Mouse (Mus musculus): Measurements from ENCODE around the gene Fgf14. TPM values are rescaled to one million over a fixed set of nuclear protein-coding genes. Genes with fewer than 3 reads are reported as not detected.

The Fgf14 gene
- total and polyA plus RNA-seq, 2 experiments from 2014 or later = 35.2 to 49.1 TPM

DNA sequence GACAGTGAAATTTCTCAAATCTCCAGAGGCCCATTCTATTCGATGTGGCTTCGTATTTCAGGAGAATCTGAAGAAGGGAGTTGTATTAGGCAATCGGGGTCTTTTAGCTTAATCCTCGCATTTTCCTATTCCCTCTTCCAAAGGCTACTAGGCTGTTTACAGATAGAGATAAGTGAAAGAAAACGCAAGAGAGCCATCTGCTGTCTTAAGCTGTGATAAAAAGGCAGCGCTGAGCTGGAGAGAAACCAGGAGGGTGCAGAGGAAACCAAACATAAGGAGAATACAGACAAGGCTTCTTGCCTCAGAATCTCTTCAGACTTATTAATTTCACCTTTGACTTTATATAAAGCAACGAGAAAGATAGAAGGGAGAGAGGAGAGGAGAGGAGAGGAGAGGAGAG lies 481.1 kb downstream of the Fgf14 start:
- Histone ChIP-seq H3K4me3 (ENCODE audit: low read depth, low read length) (peak overlapping the region; percentile 6; the same call in 1 of the 2 replicates), H3K36me3 (ENCODE audit: insufficient read depth, low read length) (no peaks in the 10 kb centered on the region), H3K27me3 (ENCODE audit: insufficient read depth, low read length) (no peaks in the 10 kb centered on the region), H3K9ac (replicated peaks; ENCODE audit: low read length, poor library complexity, severe bottlenecking) (no peak overlapping the region), H3K27ac (ENCODE audit: low read depth, low read length) (no peak overlapping the region), H3K9me3 (ENCODE audit: low read length) (no peaks in the 10 kb centered on the region), H3K4me1 (ENCODE audit: insufficient read depth, low read length) (0 out of 2 replicates have a peak, but pooled peaks cover 3% of the 10 kb centered on the region), H3K4me2 (ENCODE audit: low read depth, low read length, poor library complexity, severe bottlenecking) (peak overlapping the region; percentile 23)
- ATAC-seq (ENCODE audit: low FRiP score) (no peak), DNase-seq (ENCODE audit: low spot score) (peak; percentile 83)
- WGBS = 6% methylated on average over 7 of the region's 7 CpGs
- TF ChIP-seq CTCF (IDR thresholded peaks at IDR 0.05) = peak; percentile 74

DNA sequence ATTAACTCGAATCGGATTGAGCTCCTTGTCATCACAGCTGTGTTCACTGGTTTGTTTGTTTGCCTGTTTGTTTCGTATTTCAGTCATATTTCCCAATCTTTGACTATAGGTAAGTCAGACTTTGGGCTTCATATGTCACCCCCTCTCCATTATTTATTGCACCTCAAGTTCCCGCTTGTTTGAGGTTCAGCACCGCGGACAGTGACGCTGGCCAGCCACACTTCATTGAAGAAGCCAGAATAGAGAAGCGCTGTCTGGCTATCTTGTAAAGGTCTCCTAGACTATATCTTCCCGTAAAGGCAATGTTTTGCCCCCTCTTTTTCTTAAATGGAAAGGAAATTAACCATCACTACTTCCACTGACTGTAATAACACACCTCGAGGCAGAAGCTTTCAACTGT lies 481.6 kb downstream of the Fgf14 start:
- Histone ChIP-seq H3K4me1 (ENCODE audit: insufficient read depth, low read length) (0 out of 2 replicates have a peak, but pooled peaks cover 3% of the 10 kb centered on the region), H3K9me3 (ENCODE audit: low read length) (no peaks in the 10 kb centered on the region), H3K9ac (replicated peaks; ENCODE audit: low read length, poor library complexity, severe bottlenecking) (no peak overlapping the region), H3K27ac (ENCODE audit: low read depth, low read length) (no peak overlapping the region), H3K4me3 (ENCODE audit: low read depth, low read length) (peak overlapping the region; percentile 6; the same call in 1 of the 2 replicates), H3K36me3 (ENCODE audit: insufficient read depth, low read length) (no peaks in the 10 kb centered on the region), H3K4me2 (ENCODE audit: low read depth, low read length, poor library complexity, severe bottlenecking) (peak overlapping the region; percentile 23), H3K27me3 (ENCODE audit: insufficient read depth, low read length) (no peaks in the 10 kb centered on the region)
- WGBS = 33% methylated on average over 10 of the region's 10 CpGs
- no peak for TF ChIP-seq CTCF (IDR thresholded peaks at IDR 0.05)
- no peak for ATAC-seq (ENCODE audit: low FRiP score)
- no peak for DNase-seq (ENCODE audit: low spot score)

DNA sequence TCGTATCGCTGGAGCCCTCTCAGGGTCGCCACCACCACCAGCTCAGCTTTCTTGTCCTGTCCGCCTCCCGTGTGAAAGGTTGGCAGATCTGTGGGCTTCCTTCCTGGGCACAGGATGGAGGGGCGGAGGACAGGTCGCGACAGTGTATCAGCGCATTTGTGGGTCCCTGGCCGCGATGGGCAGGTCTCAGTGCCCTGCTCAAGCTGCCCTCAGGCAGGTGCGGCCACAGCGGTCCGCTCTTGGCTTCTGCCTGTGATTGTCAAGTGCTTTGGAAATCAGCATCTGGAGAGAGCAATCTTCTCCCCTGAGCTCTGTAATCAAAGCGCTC lies 484.1 kb downstream of the Fgf14 start:
- H3K27ac ChIP-seq (ENCODE audit: low read depth, low read length) = peak overlapping the region; percentile 84
- H3K27me3 ChIP-seq (ENCODE audit: insufficient read depth, low read length) = no peaks in the 10 kb centered on the region
- H3K4me2 ChIP-seq (ENCODE audit: low read depth, low read length, poor library complexity, severe bottlenecking) = peak overlapping the region; percentile 84
- no peaks in the 10 kb centered on the region for H3K9me3 ChIP-seq (ENCODE audit: low read length)
- ATAC-seq (ENCODE audit: low FRiP score) (peak; percentile 63), DNase-seq (ENCODE audit: low spot score) (peak; percentile 35)
- H3K9ac ChIP-seq (replicated peaks; ENCODE audit: low read length, poor library complexity, severe bottlenecking) = peak overlapping the region; percentile 73
- H3K4me3 ChIP-seq (ENCODE audit: low read depth, low read length) = peak overlapping the region; percentile 62
- no peaks in the 10 kb centered on the region for H3K36me3 ChIP-seq (ENCODE audit: insufficient read depth, low read length)
- WGBS = under 1% methylated on average over 14 of the region's 15 CpGs
- TF ChIP-seq CTCF (IDR thresholded peaks at IDR 0.05) = no peak
- H3K4me1 ChIP-seq (ENCODE audit: insufficient read depth, low read length) = 0 out of 2 replicates have a peak, but pooled peaks cover 3% of the 10 kb centered on the region

DNA sequence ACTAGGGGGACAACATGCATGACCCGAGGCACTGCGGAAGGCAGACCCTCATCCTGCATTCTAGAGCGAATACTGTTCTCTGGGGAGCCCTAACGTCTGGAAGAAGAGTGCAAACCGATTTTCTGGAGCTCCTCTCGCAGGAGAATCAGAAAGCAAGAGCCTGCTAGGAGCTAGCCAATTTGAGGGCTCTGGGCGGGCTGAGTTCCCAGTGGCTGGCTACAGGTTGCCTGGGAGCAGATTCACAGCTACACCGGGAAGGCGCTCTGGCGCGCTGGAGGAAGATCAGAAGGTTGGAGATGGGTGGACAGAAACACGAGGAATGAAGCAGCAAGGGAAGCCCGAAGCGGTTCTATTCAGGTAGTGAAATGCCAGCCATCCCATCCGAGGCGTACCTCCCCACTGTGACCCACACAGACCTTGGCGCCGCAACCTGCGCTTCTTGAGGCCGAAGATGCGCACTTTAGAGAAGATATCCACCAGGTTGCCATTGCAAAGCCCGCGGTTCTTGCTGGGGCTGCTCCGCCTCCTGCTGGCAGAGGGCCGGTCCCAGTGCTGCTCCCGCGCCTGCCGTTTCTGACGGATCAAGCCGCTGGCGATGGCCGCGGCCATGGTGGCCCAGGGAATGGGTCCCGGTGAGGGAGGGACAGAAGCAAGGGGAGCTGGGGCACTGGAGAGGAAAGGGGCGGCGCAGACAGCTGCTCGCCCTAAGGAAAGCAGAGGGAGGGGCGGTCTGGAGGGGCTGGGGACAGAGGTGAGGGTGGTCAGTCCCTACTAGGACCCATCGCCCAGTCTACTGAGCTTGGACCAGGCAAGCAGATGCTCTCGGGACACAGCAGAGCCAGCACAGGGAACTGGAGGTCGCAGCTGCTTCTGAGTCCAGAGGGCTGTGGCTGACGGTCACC lies 484.8 kb downstream of the Fgf14 start:
- peak overlapping the region; percentile 84 for H3K27ac ChIP-seq (ENCODE audit: low read depth, low read length)
- peak overlapping the region; percentile 73 for H3K9ac ChIP-seq (replicated peaks; ENCODE audit: low read length, poor library complexity, severe bottlenecking)
- TF ChIP-seq CTCF (IDR thresholded peaks at IDR 0.05) = peak; percentile 76
- H3K27me3 ChIP-seq (ENCODE audit: insufficient read depth, low read length) = no peaks in the 10 kb centered on the region
- DNase-seq (ENCODE audit: low spot score) (peak; percentile 74), ATAC-seq (ENCODE audit: low FRiP score) (peak; percentile 88)
- H3K4me3 ChIP-seq (ENCODE audit: low read depth, low read length) = peak overlapping the region; percentile 62
- under 1% methylated on average over 42 of the region's 42 CpGs for WGBS
- H3K4me1 ChIP-seq (ENCODE audit: insufficient read depth, low read length) = 0 out of 2 replicates have a peak, but pooled peaks cover 3% of the 10 kb centered on the region
- no peaks in the 10 kb centered on the region for H3K9me3 ChIP-seq (ENCODE audit: low read length)
- peak overlapping the region; percentile 84 for H3K4me2 ChIP-seq (ENCODE audit: low read depth, low read length, poor library complexity, severe bottlenecking)
- H3K36me3 ChIP-seq (ENCODE audit: insufficient read depth, low read length) = no peaks in the 10 kb centered on the region

DNA sequence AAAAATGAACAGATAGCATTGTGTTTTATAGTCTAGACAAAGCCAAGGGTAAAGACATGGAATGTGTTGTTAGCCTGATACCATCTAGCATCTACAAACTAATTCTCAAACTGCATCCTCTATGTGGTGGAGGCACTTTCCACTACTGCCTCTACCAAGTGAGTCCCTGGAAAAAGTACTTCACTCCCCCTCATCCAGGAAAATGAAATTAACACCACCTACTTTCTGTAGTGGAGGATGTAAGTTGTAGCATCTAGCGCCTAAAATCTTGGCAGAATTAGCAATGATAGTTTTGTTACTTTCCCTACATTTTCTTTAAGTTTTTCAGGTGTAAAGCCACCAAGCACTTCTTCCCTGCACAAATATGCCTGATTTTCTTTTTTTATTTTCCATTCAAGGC lies 496.7 kb downstream of the Fgf14 start:
- no peaks in the 10 kb centered on the region for H3K27me3 ChIP-seq (ENCODE audit: insufficient read depth, low read length)
- H3K9me3 ChIP-seq (ENCODE audit: low read length) = no peaks in the 10 kb centered on the region
- ATAC-seq (ENCODE audit: low FRiP score) (no peak), DNase-seq (ENCODE audit: low spot score) (no peak)
- no peak for TF ChIP-seq CTCF (IDR thresholded peaks at IDR 0.05)
- H3K4me2 ChIP-seq (ENCODE audit: low read depth, low read length, poor library complexity, severe bottlenecking) = no peak overlapping the region
- no peak overlapping the region for H3K9ac ChIP-seq (replicated peaks; ENCODE audit: low read length, poor library complexity, severe bottlenecking)
- no peaks in the 10 kb centered on the region for H3K4me1 ChIP-seq (ENCODE audit: insufficient read depth, low read length)
- H3K27ac ChIP-seq (ENCODE audit: low read depth, low read length) = no peak overlapping the region
- H3K36me3 ChIP-seq (ENCODE audit: insufficient read depth, low read length) = no peaks in the 10 kb centered on the region
- no peak overlapping the region for H3K4me3 ChIP-seq (ENCODE audit: low read depth, low read length)
- 93% methylated on average over 1 of the region's 1 CpGs for WGBS

DNA sequence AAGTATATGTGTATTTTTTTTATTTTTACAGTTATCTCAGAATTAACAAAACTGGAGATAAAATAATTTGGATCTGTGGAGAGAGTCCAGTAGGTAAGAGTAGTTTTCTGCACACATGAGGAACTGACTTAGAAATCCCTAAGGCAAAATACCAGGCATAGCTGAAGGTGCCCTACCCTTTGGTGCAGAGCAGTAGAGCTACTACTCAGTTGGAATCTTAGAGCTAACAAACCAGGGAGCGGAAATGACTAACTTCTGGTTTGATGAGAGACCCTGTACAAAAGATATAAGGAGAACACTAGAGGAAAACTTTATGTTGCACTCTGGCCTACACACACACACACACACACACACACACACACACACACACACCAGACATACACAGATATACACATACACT lies 502.8 kb downstream of the Fgf14 start:
- Histone ChIP-seq H3K27ac (ENCODE audit: low read depth, low read length) (no peak overlapping the region), H3K36me3 (ENCODE audit: insufficient read depth, low read length) (no peaks in the 10 kb centered on the region), H3K4me3 (ENCODE audit: low read depth, low read length) (no peak overlapping the region), H3K27me3 (ENCODE audit: insufficient read depth, low read length) (no peaks in the 10 kb centered on the region), H3K4me2 (ENCODE audit: low read depth, low read length, poor library complexity, severe bottlenecking) (no peak overlapping the region), H3K9ac (replicated peaks; ENCODE audit: low read length, poor library complexity, severe bottlenecking) (no peak overlapping the region), H3K9me3 (ENCODE audit: low read length) (no peaks in the 10 kb centered on the region), H3K4me1 (ENCODE audit: insufficient read depth, low read length) (no peaks in the 10 kb centered on the region)
- 95% methylated on average over 1 of the region's 1 CpGs for WGBS
- ATAC-seq (ENCODE audit: low FRiP score) (no peak), DNase-seq (ENCODE audit: low spot score) (no peak)
- no peak for TF ChIP-seq CTCF (IDR thresholded peaks at IDR 0.05)

Data from midbrain, postnatal 0 days (tissue).